Mouse (Mus musculus) limb, embryonic 11.5 days (tissue): ENCODE data around the gene Slc11a2. TPM values are rescaled to one million over a fixed set of nuclear protein-coding genes. Genes with fewer than 3 reads are reported as not detected.
"Not testable (repeated sequence)": the region's sequence is repeated elsewhere in the genome, so short reads cannot be mapped to it uniquely, and the experiment has no call there.

Experiments
- ATAC-seq: fragments of 200-750 bp; cut with Nextera tagmentation; 2 replicates; pipeline ENCODE4 v1.8.0; 2017; ENCODE audit warnings: low read depth; ENCODE audit not compliant: insufficient number of reproducible peaks, low FRiP score, low TSS enrichment
- DNase-seq: peaks from one replicate; pipeline ENCODE4 v3.0.0-alpha.2; 2015; ENCODE audit warnings: low spot score
- H3K27ac ChIP-seq: fragments of 300-500 bp; sonication (generic); replicated peaks from 2 replicates; pipeline ENCODE4 v1.5.1; 2014; ENCODE audit warnings: low read depth, mild to moderate bottlenecking, low read length
- H3K27me3 ChIP-seq: fragments of 300-500 bp; sonication (generic); 2 replicates; pipeline ENCODE4 v1.6.1; 2014; ENCODE audit warnings: mild to moderate bottlenecking, low read length, mixed read lengths; ENCODE audit not compliant: control insufficient read depth, insufficient read depth
- H3K36me3 ChIP-seq: fragments of 300-500 bp; sonication (generic); 2 replicates; pipeline ENCODE4 v1.6.1; 2014; ENCODE audit warnings: mild to moderate bottlenecking, low read length, moderate library complexity, mixed read lengths; ENCODE audit not compliant: control insufficient read depth, insufficient read depth
- H3K4me1 ChIP-seq: fragments of 300-500 bp; sonication (generic); 2 replicates; pipeline ENCODE4 v1.6.1; 2014; ENCODE audit warnings: low read length, mixed read lengths; ENCODE audit not compliant: control insufficient read depth, insufficient read depth
- H3K4me2 ChIP-seq: fragments of 300-500 bp; sonication (generic); 2 replicates; pipeline ENCODE4 v1.6.1; 2014; ENCODE audit warnings: low read depth, mild to moderate bottlenecking, moderate library complexity; ENCODE audit not compliant: severe bottlenecking
- H3K4me3 ChIP-seq: fragments of 300-500 bp; sonication (generic); 2 replicates; pipeline ENCODE4 v1.5.1; 2014; ENCODE audit warnings: low read depth, low read length
- H3K9ac ChIP-seq: fragments of 300-500 bp; sonication (generic); 2 replicates; pipeline ENCODE4 v1.6.1; 2014; ENCODE audit warnings: mild to moderate bottlenecking, low read length
- H3K9me3 ChIP-seq: fragments of 300-500 bp; sonication (generic); 2 replicates; pipeline ENCODE4 v1.6.1; 2016; ENCODE audit warnings: low read length; ENCODE audit not compliant: control insufficient read depth
- WGBS: fragments of 180-500 bp; shearing (Covaris S2); extraction: QIAGEN DNeasy Blood & Tissue Kit; methylation state at CpG from one replicate; pipeline ENCODE4 v1.1.7; 2014; 5-methylcytosine and 5-hydroxymethylcytosine counted together
- polyA plus RNA-seq: library from polyadenylated mRNA; unstranded; fragments of >200 nt; fragmentation: Nextera tagmentation; extraction: Ambion mirVana; gene quantifications from 2 replicates; pipeline ENCODE4 v1.2.1, GENCODE M21; 2014

The Slc11a2 gene
- polyA plus RNA-seq, 1 experiment from 2014 or later: 19.5 TPM

DNA sequence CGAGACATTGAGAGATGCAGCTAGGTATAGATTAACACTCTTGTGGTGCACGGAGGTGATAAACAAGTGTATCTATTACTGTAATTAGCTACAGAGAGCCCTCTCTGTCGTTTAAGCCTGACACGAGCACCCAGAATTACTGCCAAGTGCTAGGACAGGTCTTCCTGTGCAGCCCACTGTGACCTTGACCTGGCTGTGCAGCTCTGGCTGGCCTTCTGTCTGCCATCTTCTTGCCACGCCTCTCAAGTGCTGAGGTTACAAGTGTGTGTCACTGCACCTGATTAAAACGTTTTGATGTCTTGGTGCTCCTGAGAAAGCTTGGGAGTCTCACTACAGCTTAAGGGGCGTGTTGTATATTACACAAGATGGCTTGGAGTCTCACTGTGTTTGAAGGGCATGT, 33.8 kb downstream of the Slc11a2 start:
- DNase-seq (no peak), ATAC-seq (no peak)
- WGBS: 78% methylated on average over 7 of the region's 7 CpGs
- no peaks in the 10 kb centered on the region for H3K9me3 ChIP-seq
- 0 out of 2 replicates have a peak, but pooled peaks cover 2% of the 10 kb centered on the region for H3K4me1 ChIP-seq
- H3K9ac ChIP-seq: no peak overlapping the region
- H3K4me3 ChIP-seq: no peak overlapping the region
- H3K27ac ChIP-seq: no peak overlapping the region
- H3K27me3 ChIP-seq: no peaks in the 10 kb centered on the region
- H3K36me3 ChIP-seq: peaks cover 6% of the 10 kb centered on the region
- no peak overlapping the region for H3K4me2 ChIP-seq

DNA sequence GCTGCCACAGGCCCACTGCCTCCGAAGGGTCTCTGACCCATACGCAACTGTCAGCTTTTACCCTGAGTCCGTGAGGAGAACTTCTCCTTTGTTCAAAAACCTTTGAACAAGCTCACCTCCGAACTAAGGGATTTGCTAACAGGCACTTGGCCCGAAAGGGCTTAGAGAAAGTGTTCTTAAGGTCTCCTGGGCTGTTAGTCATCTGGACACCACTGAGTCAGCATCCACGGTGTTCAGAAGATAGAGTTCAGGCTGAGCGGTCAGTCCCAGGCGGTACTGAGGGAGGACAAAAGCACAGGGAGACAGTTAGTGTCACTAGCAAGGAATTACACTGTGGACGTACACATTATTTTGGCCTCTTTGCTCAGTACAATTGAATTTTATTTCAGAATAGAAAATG, 36.0 kb downstream of the Slc11a2 start:
- Histone ChIP-seq H3K27me3 (no peaks in the 10 kb centered on the region), H3K9ac (no peak overlapping the region), H3K27ac (no peak overlapping the region), H3K9me3 (no peaks in the 10 kb centered on the region), H3K36me3 (0 out of 2 replicates have a peak, but pooled peaks cover 2% of the 10 kb centered on the region), H3K4me3 (no peak overlapping the region), H3K4me1 (0 out of 2 replicates have a peak, but pooled peaks cover 2% of the 10 kb centered on the region), H3K4me2 (no peak overlapping the region)
- DNase-seq: no peak
- WGBS: 70% methylated on average over 9 of the region's 9 CpGs
- ATAC-seq: no peak

DNA sequence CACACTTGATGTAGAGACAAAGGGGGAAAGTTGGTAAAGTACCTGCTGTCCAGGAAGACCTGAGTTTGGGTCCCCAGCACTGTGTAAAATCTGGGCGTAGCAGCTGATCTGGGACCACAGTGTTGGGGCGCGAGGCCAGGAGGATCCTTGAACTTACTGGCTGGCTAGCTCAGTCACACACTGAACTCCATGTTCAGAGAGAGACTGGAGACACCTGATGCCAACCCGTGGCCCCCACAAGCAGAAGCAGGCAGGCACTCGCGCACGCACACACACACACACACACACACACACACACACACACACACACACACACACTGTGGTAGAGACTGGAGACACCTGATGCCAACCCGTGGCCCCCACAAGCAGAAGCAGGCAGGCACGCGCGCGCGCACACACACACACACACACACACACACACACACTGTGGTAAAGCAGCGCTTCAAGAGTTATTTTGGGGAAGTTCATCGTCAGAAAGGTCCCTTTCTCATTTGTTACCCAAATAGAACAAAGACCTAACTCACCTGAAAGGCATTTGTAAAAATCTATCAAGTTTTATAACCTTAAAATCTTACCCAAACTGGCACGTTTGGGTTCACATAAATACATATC, 36.5 kb downstream of the Slc11a2 start:
- no peak for ATAC-seq
- no peaks in the 10 kb centered on the region for H3K27me3 ChIP-seq
- H3K36me3 ChIP-seq: no peaks in the 10 kb centered on the region
- H3K9me3 ChIP-seq: no peaks in the 10 kb centered on the region
- H3K9ac ChIP-seq: no peak overlapping the region
- 0 out of 2 replicates have a peak, but pooled peaks cover 2% of the 10 kb centered on the region for H3K4me1 ChIP-seq
- no peak for DNase-seq
- no peak overlapping the region for H3K27ac ChIP-seq
- 91% methylated on average over 16 of the region's 16 CpGs for WGBS
- H3K4me3 ChIP-seq: no peak overlapping the region
- H3K4me2 ChIP-seq: no peak overlapping the region

DNA sequence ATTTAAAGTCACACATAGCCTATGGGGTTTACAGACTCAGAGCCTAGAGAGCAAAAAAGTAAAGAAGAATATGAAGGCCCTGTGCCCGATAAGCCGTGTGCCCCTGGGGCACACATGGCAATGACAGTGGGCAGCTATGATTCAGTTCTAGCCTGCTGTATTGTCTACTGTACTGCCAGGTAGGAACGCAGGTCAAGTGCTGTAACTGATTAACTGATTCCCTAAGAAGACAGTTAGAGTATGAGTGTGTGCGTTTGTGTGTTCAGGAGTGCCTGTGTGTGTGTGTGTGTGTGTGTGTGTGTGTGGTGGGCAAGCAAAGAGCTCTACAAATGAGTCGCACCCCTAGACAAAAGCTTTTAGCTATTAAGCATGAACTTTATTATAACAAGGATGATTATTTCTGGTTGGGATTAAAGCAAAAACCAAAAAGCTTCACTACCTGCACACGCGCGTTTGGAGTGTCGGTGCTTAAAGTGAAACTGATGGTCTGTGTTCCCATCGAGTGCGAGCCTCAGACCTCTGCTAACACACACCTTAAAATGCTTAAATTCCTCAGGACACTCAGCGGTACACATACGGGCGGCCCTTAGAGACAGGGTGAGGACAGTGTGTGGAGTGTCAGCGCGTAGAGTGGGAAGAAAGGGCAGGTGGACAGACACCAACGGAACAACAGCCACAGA, 37.2 kb downstream of the Slc11a2 start:
- H3K9ac ChIP-seq: no peak overlapping the region
- 94% methylated on average over 17 of the region's 17 CpGs for WGBS
- 0 out of 2 replicates have a peak, but pooled peaks cover 2% of the 10 kb centered on the region for H3K4me1 ChIP-seq
- ATAC-seq (no peak), DNase-seq (no peak)
- H3K27me3 ChIP-seq: no peaks in the 10 kb centered on the region
- H3K36me3 ChIP-seq: no peaks in the 10 kb centered on the region
- no peak overlapping the region for H3K4me2 ChIP-seq
- no peak overlapping the region for H3K27ac ChIP-seq
- no peaks in the 10 kb centered on the region for H3K9me3 ChIP-seq
- no peak overlapping the region for H3K4me3 ChIP-seq

DNA sequence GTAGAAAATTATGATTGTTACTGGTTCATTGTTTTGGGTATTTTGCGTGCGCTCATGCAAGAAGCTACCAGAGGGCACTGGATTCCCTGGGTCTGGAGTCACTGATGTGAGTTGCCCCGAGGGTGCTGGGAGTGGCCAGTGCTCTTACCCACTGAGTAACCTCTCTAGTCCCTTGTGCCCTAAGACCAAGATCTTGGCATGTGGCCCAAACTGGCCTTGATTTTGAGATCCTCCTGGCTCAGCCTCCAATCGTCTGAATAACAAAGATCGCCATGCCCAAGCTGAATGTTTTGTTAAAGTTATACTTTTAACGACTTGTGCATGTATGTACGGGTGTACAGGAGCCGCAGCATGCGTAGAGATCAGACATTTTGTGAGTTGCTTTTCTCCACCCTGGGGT, 39.2 kb downstream of the Slc11a2 start:
- H3K4me2 ChIP-seq: no peak overlapping the region
- ATAC-seq: no peak
- H3K4me3 ChIP-seq: no peak overlapping the region
- H3K4me1 ChIP-seq: 0 out of 2 replicates have a peak, but pooled peaks cover 2% of the 10 kb centered on the region
- H3K27ac ChIP-seq: no peak overlapping the region
- no peaks in the 10 kb centered on the region for H3K36me3 ChIP-seq
- 89% methylated on average over 9 of the region's 9 CpGs for WGBS
- H3K27me3 ChIP-seq: no peaks in the 10 kb centered on the region
- DNase-seq: no peak
- no peaks in the 10 kb centered on the region for H3K9me3 ChIP-seq
- no peak overlapping the region for H3K9ac ChIP-seq

DNA sequence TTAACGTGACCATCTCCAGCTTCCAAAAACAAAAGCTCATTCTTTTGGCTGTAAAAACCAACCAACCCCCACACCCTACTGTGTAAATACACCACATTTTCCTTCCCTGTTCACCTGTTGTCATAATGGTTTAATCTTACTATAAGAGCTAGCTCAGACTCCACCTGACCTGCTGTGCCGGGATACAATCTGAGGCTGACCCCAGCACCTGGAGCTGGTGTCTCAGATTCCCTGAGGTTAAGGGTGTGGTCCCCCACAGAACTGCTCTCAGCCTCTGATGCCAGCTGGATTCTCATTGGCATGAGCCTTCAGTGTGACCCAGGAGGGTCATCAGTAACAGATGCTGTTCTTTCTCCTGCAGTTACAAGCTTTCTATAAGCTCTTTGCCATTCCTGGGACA, 44.8 kb downstream of the Slc11a2 start:
- H3K36me3 ChIP-seq: no peaks in the 10 kb centered on the region
- no peak overlapping the region for H3K9ac ChIP-seq
- H3K9me3 ChIP-seq: no peaks in the 10 kb centered on the region
- WGBS: 62% methylated on average over 2 of the region's 2 CpGs
- H3K4me1 ChIP-seq: no peaks in the 10 kb centered on the region
- ATAC-seq (no peak), DNase-seq (no peak)
- H3K4me3 ChIP-seq: no peak overlapping the region
- no peaks in the 10 kb centered on the region for H3K27me3 ChIP-seq
- H3K27ac ChIP-seq: no peak overlapping the region
- no peak overlapping the region for H3K4me2 ChIP-seq

DNA sequence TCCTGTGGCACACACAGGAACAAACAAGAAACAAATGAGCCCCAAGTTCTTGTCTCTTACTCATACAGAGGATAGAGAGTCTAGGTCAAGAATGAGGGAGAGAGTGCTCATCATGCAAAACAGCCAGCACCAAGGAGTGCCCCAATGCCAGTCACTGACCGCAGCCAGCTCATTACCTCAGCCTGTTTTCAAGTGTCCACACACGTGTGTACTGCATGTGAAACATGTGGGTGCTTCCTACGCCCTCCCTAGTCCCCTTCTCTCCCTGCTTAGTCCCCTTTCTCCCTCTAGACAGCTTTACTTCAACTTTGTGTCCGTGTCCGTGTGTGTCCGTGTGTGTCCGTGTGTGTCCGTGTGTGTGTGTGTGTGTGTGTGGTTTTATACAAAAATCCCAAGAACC, 45.2 kb downstream of the Slc11a2 start:
- Histone ChIP-seq H3K27me3 (no peaks in the 10 kb centered on the region), H3K27ac (no peak overlapping the region), H3K9ac (no peak overlapping the region), H3K9me3 (no peaks in the 10 kb centered on the region), H3K4me1 (no peaks in the 10 kb centered on the region), H3K4me2 (no peak overlapping the region), H3K36me3 (no peaks in the 10 kb centered on the region), H3K4me3 (no peak overlapping the region)
- WGBS: 87% methylated on average over 8 of the region's 8 CpGs
- no peak for DNase-seq
- ATAC-seq: no peak

DNA sequence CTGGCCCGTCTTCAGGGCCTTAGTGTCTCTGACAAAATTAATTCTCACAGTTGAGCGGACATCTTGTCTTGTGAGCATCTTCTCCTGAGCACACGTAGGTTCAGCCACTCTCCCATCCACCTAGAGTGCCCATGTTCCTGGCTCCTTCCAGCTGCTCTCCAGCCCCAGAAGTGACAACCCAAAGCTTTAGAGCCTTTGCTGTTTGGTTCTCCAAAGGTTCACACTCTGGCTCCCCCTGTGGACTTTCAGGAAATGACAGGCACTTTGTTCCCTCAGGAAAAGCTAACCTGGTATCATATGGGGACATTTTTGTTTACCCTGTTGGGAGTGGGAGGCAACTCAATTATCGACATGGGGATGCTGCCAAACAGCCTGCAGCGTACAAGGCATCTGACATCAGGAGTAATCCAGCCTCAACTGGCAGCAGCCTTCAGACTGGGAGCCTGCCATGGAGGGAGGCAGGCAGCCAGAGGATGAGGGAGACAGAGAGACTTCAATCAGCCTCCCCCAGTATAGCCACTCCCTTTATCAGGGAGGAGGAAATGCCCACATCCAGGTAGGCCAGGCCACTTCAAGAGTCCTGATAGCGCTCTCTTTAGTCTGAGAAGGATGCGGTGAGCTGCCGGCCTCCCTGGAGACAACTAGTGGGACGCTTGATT, 46.9 kb downstream of the Slc11a2 start:
- H3K36me3 ChIP-seq, DNase-seq, H3K27ac ChIP-seq, H3K9me3 ChIP-seq, H3K4me1 ChIP-seq, H3K4me2 ChIP-seq, H3K9ac ChIP-seq, ATAC-seq, H3K27me3 ChIP-seq, H3K4me3 ChIP-seq: not testable (repeated sequence)
- WGBS: 24% methylated on average over 3 of the region's 9 CpGs
